Mouse (Mus musculus) gastrocnemius, postnatal 4 days (tissue): ENCODE results near the gene H2al1j. TPM values are rescaled to one million over a fixed set of nuclear protein-coding genes. Genes with fewer than 3 reads are reported as not detected.
"Not testable (repeated sequence)": the region's sequence is repeated elsewhere in the genome, so short reads cannot be mapped to it uniquely, and the experiment has no call there.

ENCODE experiments used
- DNase-seq, 2 experiments: peaks; one replicate each; pipeline ENCODE4 v3.0.0; 2021 to 2022; ENCODE audit warnings: low spot score in 2 of 2, mixed read lengths in 2 of 2
- long read RNA-seq, 2 experiments: library from polyadenylated mRNA; stranded (forward); transcript quantifications; one replicate each; pipeline ENCODE4 v2.0.0; 2021
- total RNA-seq, 2 experiments: library from RNA; stranded (reverse); gene quantifications; 2 replicates each; pipeline ENCODE4 v1.2.3; 2021

H2al1j gene
- total RNA-seq = not detected
- long read RNA-seq, experiment 1 = 0 reads
- long read RNA-seq, experiment 2 = 0 reads

DNA sequence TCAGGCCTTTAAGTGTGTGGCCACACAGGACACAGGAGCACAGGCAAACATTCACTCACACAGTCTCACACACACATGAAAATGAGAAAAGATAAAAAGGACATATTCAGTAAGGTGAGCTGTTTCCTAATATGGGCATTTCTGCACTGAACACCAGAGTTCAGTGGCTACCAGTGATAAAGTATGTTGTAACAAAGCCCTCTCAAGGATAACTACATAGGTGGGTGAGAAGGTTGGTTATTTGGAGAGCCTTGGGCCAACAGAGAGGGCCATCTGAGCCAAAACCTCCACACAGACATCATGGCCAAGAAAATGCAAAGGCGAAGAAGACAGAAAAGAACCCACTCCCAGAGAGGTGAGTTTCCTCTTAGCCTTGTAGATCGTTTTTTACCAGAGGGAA, at the start of gene H2al1j:
TSS of gene H2al1j (plus strand) at position 301 of the 400 bp plus-strand sequence.
- not testable (repeated sequence) for DNase-seq

DNA sequence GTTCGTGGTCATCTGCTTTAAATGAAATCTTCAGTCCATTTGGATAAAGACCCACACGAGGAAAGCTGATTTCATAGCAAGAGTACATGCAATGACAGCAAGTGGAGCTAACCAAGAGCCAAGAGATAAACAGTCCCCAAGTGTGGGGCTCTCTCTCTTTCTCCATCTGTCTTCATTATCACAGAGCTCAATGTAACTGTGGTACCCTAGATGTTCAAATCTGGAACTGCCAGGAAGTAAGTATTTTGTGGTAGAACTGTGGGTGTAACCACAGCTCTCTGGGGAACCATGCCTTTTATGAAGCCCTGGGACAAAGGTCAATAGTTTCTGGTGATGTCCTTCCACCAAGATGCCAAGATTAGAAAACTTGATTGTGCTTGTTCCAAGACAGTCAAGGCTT, 46.9 kb upstream of the H2al1j start:
- no peak for DNase-seq

- DNase-seq = no peak
These were observed 39.2 kb upstream of the H2al1j start for GRCm38 (mm10) chrX:11288306-11288882.

GRCm38 (mm10) chrX:11289244-11289643, 38.4 kb upstream of the H2al1j start:
- DNase-seq = no peak

DNA sequence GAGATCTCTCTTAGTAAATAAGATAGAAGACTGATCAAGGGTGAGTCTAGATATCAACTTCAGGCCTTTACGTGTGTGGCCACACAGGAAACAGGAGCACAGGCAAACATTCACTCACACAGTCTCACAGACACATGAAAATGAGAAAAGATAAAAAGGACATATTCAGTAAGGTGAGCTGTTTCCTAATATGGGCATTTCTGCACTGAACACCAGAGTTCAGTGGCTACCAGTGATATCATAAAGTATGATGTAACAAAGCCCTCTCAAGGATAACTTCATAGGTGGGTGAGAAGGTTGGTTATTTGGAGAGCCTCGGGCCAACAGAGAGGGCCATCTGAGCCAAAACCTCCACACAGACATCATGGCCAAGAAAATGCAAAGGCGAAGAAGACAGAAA, 28.7 kb upstream of the H2al1j start, which contains the start of gene H2al1a:
TSS of gene H2al1a (plus strand) at position 301 of the 400 bp plus-strand sequence.
- DNase-seq = not testable (repeated sequence)

DNA sequence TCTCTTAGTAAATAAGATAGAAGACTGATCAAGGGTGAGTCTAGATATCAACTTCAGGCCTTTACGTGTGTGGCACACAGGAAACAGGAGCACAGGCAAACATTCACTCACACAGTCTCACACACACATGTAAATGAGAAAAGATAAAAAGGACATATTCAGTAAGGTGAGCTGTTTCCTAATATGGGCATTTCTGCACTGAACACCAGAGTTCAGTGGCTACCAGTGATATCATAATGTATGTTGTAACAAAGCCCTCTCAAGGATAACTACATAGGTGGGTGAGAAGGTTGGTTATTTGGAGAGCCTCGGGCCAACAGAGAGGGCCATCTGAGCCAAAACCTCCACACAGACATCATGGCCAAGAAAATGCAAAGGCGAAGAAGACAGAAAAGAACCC, 25.5 kb upstream of the H2al1j start, which contains the start of gene H2al1b:
TSS of gene H2al1b (plus strand) at position 301 of the 400 bp plus-strand sequence.
- not testable (repeated sequence) for DNase-seq

DNA sequence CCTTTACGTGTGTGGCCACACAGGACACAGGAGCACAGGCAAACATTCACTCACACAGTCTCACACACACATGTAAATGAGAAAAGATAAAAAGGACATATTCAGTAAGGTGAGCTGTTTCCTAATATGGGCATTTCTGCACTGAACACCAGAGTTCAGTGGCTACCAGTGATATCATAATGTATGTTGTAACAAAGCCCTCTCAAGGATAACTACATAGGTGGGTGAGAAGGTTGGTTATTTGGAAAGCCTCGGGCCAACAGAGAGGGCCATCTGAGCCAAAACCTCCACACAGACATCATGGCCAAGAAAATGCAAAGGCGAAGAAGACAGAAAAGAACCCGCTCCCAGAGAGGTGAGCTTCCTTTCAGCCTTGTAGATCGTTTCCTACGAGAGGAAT, 22.3 kb upstream of the H2al1j start, which contains the start of gene H2al1c:
TSS of gene H2al1c (plus strand) at position 301 of the 400 bp plus-strand sequence.
- not testable (repeated sequence) for DNase-seq

DNA sequence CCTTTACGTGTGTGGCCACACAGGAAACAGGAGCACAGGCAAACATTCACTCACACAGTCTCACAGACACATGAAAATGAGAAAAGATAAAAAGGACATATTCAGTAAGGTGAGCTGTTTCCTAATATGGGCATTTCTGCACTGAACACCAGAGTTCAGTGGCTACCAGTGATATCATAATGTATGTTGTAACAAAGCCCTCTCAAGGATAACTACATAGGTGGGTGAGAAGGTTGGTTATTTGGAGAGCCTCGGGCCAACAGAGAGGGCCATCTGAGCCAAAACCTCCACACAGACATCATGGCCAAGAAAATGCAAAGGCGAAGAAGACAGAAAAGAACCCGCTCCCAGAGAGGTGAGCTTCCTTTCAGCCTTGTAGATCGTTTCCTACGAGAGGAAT, 19.1 kb upstream of the H2al1j start, which contains the start of gene H2al1d:
TSS of gene H2al1d (plus strand) at position 301 of the 400 bp plus-strand sequence.
- DNase-seq = not testable (repeated sequence)

DNA sequence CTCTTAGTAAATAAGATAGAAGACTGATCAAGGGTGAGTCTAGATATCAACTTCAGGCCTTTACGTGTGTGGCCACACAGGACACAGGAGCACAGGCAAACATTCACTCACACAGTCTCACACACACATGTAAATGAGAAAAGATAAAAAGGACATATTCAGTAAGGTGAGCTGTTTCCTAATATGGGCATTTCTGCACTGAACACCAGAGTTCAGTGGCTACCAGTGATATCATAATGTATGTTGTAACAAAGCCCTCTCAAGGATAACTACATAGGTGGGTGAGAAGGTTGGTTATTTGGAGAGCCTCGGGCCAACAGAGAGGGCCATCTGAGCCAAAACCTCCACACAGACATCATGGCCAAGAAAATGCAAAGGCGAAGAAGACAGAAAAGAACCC, 16.0 kb upstream of the H2al1j start, which contains the start of gene H2al1e:
TSS of gene H2al1e (plus strand) at position 301 of the 400 bp plus-strand sequence.
- DNase-seq = not testable (repeated sequence)

DNA sequence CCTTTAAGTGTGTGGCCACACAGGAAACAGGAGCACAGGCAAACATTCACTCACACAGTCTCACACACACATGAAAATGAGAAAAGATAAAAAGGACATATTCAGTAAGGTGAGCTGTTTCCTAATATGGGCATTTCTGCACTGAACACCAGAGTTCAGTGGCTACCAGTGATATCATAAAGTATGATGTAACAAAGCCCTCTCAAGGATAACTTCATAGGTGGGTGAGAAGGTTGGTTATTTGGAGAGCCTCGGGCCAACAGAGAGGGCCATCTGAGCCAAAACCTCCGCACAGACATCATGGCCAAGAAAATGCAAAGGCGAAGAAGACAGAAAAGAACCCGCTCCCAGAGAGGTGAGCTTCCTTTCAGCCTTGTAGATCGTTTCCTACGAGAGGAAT, 12.8 kb upstream of the H2al1j start, which contains the start of gene H2al1f:
TSS of gene H2al1f (plus strand) at position 301 of the 400 bp plus-strand sequence.
- not testable (repeated sequence) for DNase-seq

DNA sequence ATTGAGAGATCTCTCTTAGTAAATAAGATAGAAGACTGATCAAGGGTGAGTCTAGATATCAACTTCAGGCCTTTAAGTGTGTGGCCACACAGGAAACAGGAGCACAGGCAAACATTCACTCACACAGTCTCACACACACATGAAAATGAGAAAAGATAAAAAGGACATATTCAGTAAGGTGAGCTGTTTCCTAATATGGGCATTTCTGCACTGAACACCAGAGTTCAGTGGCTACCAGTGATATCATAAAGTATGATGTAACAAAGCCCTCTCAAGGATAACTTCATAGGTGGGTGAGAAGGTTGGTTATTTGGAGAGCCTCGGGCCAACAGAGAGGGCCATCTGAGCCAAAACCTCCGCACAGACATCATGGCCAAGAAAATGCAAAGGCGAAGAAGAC, 9.7 kb upstream of the H2al1j start, which contains the start of gene H2al1g:
TSS of gene H2al1g (plus strand) at position 301 of the 400 bp plus-strand sequence.
- not testable (repeated sequence) for DNase-seq

GRCm38 (mm10) chrX:11321192-11321591, 6.4 kb upstream of the H2al1j start, which contains the start of gene H2al1h:
Gene H2al1h, plus strand, starts transcription at chrX:11321492.
- DNase-seq = not testable (repeated sequence)

GRCm38 (mm10) chrX:11324359-11324758, 3.3 kb upstream of the H2al1j start, which contains the start of gene H2al1i:
Gene H2al1i, plus strand, starts transcription at chrX:11324659.
- DNase-seq = not testable (repeated sequence)

DNA sequence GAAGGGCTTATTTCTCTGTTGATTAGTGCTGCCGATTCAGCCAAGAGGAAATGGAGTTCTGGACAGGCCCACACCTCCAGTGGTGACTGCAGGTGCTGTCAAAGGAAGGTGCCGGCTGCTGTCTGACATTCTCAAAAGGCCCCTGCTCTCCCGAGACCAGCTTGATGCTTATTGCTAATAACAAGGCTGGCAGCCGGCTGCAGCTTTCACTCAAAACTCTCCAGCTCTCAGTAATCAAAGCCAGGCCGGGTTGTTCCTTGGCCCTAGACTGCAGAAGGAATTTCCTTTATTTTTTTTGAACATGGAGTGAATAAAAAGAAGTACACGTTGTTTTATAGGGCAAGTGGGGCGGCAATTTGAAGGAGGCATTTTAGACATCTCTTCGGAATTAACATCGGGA, 18.1 kb downstream of the H2al1j start:
- DNase-seq = no peak

DNA sequence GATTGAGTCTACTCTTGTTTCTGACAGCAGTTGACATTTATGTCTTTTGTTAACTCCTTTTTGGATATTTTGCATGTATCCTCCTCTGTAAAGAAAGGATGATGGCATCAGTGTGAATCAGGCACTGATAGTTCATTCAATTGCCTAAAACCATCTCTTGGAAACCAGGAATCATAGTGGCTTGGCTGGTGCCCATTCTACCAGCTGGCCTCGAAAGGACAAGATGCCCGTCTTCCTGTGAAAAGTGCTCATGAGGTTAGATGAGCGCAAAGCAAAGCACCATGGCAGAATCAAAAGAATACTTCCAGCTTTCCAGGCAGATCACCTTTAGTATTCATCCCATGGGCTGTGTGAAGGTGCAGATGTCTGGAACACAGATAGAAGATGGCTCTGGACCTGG, 19.1 kb downstream of the H2al1j start:
- DNase-seq = no peak

- DNase-seq = no peak
These were observed 33.2 kb downstream of the H2al1j start for GRCm38 (mm10) chrX:11360823-11361222.

GRCm38 (mm10) chrX:11361261-11361660, 33.6 kb downstream of the H2al1j start:
- no peak for DNase-seq

DNA sequence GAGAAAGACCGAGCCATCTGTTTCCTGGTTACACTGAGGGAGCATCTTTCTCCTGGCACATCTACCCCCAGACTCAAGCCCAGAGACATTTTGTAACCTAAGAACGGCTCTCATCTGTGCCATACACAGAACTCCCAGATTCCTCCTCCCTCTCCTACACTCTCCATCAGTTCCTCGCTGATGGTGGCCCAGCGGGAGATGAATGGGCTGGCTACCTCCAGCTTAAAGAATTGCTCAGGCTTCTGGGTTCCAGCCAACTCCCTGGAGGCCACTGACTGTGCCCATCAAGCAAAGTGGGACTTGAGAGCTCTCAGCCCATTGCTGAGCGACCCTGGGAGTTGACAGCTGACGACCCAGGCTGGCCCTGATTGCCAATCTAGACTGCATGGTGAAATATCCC, 36.3 kb downstream of the H2al1j start:
- no peak for DNase-seq

- no peak for DNase-seq
These were observed 37.5 kb downstream of the H2al1j start for GRCm38 (mm10) chrX:11365151-11365550.
